Mouse (Mus musculus) myocyte (in vitro differentiated cells): ENCODE measurements at regions not wholly inside any gene's neighbourhood (a gene's known extent, or its start where the extent isn't known, plus 50 kb on each side); places are given as distances from the start of the nearest gene placed in this dataset.

ENCODE experiments used
- CEBPB ChIP-seq: IDR thresholded peaks from 2 replicates; pipeline ENCODE4 v1.6.1; 2011; ENCODE audit warnings: mild to moderate bottlenecking, moderate library complexity; ENCODE audit not compliant: poor library complexity, insufficient read depth, severe bottlenecking
- E2F4 ChIP-seq: IDR thresholded peaks from one replicate; pipeline ENCODE4 v1.6.1; 2011; ENCODE audit warnings: mild to moderate bottlenecking, control low read depth, moderate library complexity; ENCODE audit not compliant: insufficient read depth
- MAX ChIP-seq: IDR thresholded peaks from one replicate; pipeline ENCODE4 v1.6.1; 2011; ENCODE audit warnings: low read depth, mild to moderate bottlenecking, control low read depth
- MYOG ChIP-seq, 3 experiments: IDR thresholded peaks; one replicate each; pipeline ENCODE4 v1.6.1; 2011; ENCODE audit warnings: control low read depth in 2 of 3, low read depth in 2 of 3, mild to moderate bottlenecking in 2 of 3; ENCODE audit not compliant: insufficient read length in 2 of 3, control insufficient read depth in 1 of 3, insufficient read depth in 1 of 3
- POLR2A ChIP-seq: IDR thresholded peaks from one replicate; pipeline ENCODE4 v1.6.1; 2011; ENCODE audit warnings: low read depth, mild to moderate bottlenecking, control low read depth, moderate library complexity; ENCODE audit not compliant: insufficient read length
- POLR2AphosphoS2 ChIP-seq: IDR thresholded peaks from one replicate; pipeline ENCODE4 v1.6.1; 2011; ENCODE audit warnings: low read depth, control low read depth; ENCODE audit not compliant: insufficient read length
- SRF ChIP-seq: IDR thresholded peaks from one replicate; pipeline ENCODE4 v1.6.1; 2011; ENCODE audit warnings: low read depth; ENCODE audit not compliant: control insufficient read depth, insufficient read length
- TCF12 ChIP-seq: IDR thresholded peaks from one replicate; pipeline ENCODE4 v1.6.1; 2011; ENCODE audit warnings: mild to moderate bottlenecking, control low read depth; ENCODE audit not compliant: poor library complexity, insufficient read depth, severe bottlenecking
- TCF3 ChIP-seq: IDR thresholded peaks from one replicate; pipeline ENCODE4 v1.6.1; 2011; ENCODE audit warnings: low read depth, control low read depth; ENCODE audit not compliant: insufficient read length
- USF1 ChIP-seq: IDR thresholded peaks from one replicate; pipeline ENCODE4 v1.6.1; 2011; ENCODE audit warnings: low read depth, mild to moderate bottlenecking, control low read depth, moderate library complexity

GRCm38 (mm10) chr8:15570091-15570490 lies 524.2 kb upstream of the BB014433 start:
- TF ChIP-seq POLR2A, result no peak
- TF ChIP-seq CEBPB, result no peak
- TF ChIP-seq MAX, result no peak
- TF ChIP-seq E2F4, result no peak
- no peak for TF ChIP-seq SRF
- no peak for TF ChIP-seq MYOG (IDR thresholded peaks at IDR 0.05; ENCODE audit: control insufficient read depth in 1 of 3, insufficient read depth in 1 of 3, insufficient read length in 2 of 3, low read depth in 2 of 3)
- TF ChIP-seq POLR2AphosphoS2, result no peak
- TF ChIP-seq USF1, result no peak
- TF ChIP-seq TCF12, result no peak
- no peak for TF ChIP-seq TCF3
